Mouse (Mus musculus): ENCODE results near the gene Olfr76. TPM values are rescaled to one million over a fixed set of nuclear protein-coding genes. Genes with fewer than 3 reads are reported as not detected.
"Not testable (repeated sequence)": the region's sequence is repeated elsewhere in the genome, so short reads cannot be mapped to it uniquely, and the experiment has no call there.

Olfr76 gene
- polyA plus RNA-seq, 1 experiment from 2014 or later: not detected

GRCm38 (mm10) chr19:12103234-12103633, 19.8 kb downstream of the Olfr76 start, which contains the start of gene Olfr1427:
Gene Olfr1427, minus strand, starts transcription at chr19:12103334.
- WGBS: 97% methylated on average over 2 of the region's 2 CpGs

DNA sequence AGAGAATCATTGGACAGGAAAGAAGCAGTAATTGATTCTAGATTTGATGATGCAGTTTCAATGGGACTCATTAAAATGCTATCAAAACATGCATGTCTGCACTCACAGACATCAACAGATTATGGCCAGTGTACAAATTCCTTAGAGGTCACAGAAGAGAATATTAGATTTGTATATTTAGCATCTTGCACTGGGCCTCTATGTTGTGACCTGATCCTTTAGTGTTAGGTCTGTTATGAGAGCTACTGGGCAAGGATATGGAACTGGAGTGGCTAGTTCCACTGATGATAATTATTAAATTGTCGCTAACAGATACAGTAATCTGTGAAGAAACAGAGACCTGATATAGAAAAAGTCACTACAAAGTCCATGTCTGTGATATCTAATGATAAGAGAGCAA, 31.1 kb downstream of the Olfr76 start, which contains the start of gene Olfr1426:
Gene Olfr1426, minus strand, starts transcription at position 101 of the 400 bp plus-strand sequence.
- Histone ChIP-seq H3K9me3 (ENCODE audit: control insufficient read depth, low read depth, low read length) (no peaks in the 10 kb centered on the region), H3K4me2 (replicated peaks; ENCODE audit: low read depth, low read length) (no peak within 1 kb of the TSS), H3K27me3 (ENCODE audit: control insufficient read depth, insufficient read depth, low read length) (no peaks in the 10 kb centered on the region), H3K27ac (ENCODE audit: low read length) (no peak within 1 kb of the TSS), H3K4me1 (ENCODE audit: control insufficient read depth, insufficient read depth, low read length) (no peaks in the 10 kb centered on the region), H3K36me3 (ENCODE audit: control insufficient read depth, insufficient read depth, low read length) (no peaks in the 10 kb centered on the region), H3K9ac (replicated peaks; ENCODE audit: low read depth, low read length) (no peak within 1 kb of the TSS), H3K4me3 (ENCODE audit: low read depth, low read length) (no peak within 1 kb of the TSS)
- 74% methylated on average over 1 of the region's 1 CpGs for WGBS
- ATAC-seq (ENCODE audit: insufficient number of reproducible peaks, insufficient read depth, low FRiP score, low read depth): no peak

More at GRCm38 (mm10) chr19:12103234-12103633, 19.8 kb downstream of the Olfr76 start, which contains the start of gene Olfr1427:
- no peaks in the 10 kb centered on the region for H3K36me3 ChIP-seq (ENCODE audit: control insufficient read depth, insufficient read depth, low read length)
- H3K4me1 ChIP-seq (ENCODE audit: control insufficient read depth, insufficient read depth, low read length): no peaks in the 10 kb centered on the region
- H3K27ac ChIP-seq (ENCODE audit: low read length): no peak within 1 kb of the TSS
- no peak within 1 kb of the TSS for H3K4me2 ChIP-seq (replicated peaks; ENCODE audit: low read depth, low read length)
- H3K9me3 ChIP-seq (ENCODE audit: control insufficient read depth, low read depth, low read length): no peaks in the 10 kb centered on the region
- H3K27me3 ChIP-seq (ENCODE audit: control insufficient read depth, insufficient read depth, low read length): no peaks in the 10 kb centered on the region
- H3K9ac ChIP-seq (replicated peaks; ENCODE audit: low read depth, low read length): no peak within 1 kb of the TSS
- no peak within 1 kb of the TSS for H3K4me3 ChIP-seq (ENCODE audit: low read depth, low read length)
- no peak for ATAC-seq (ENCODE audit: insufficient number of reproducible peaks, insufficient read depth, low FRiP score, low read depth)

- not testable (repeated sequence) for H3K9ac ChIP-seq (replicated peaks; ENCODE audit: low read depth, low read length); H3K27me3 ChIP-seq (ENCODE audit: control insufficient read depth, insufficient read depth, low read length); H3K9me3 ChIP-seq (ENCODE audit: control insufficient read depth, low read depth, low read length); ATAC-seq (ENCODE audit: insufficient number of reproducible peaks, insufficient read depth, low FRiP score, low read depth); H3K4me3 ChIP-seq (ENCODE audit: low read depth, low read length); H3K4me2 ChIP-seq (replicated peaks; ENCODE audit: low read depth, low read length); H3K36me3 ChIP-seq (ENCODE audit: control insufficient read depth, insufficient read depth, low read length); H3K27ac ChIP-seq (ENCODE audit: low read length); H3K4me1 ChIP-seq (ENCODE audit: control insufficient read depth, insufficient read depth, low read length)
- 75% methylated on average over 4 of the region's 4 CpGs for WGBS
Measured at GRCm38 (mm10) chr19:12077631-12078030, 45.4 kb downstream of the Olfr76 start, which contains the start of gene Olfr1425. Gene Olfr1425, minus strand, starts transcription at chr19:12077731.

DNA sequence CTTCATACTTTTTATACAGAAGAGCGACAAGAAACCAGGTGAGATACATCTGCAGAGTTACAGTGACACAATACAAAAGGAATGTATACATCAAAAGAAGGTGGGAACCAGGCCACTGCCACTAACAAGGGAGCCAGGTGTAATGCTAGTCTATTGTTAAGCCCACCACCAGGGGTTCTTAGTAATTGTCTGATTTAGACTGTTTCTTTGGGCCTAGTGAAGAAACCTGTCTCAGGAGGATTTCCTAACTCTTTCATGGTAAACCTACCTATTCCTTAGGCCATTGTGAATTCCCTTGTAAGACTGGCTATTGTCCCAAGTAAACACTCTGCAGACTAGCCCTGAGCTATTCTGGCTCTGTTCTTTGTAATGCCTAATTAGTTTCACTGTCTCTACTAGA, 53.5 kb downstream of the Olfr76 start:
- H3K9me3 ChIP-seq (ENCODE audit: control insufficient read depth, low read depth, low read length); H3K4me1 ChIP-seq (ENCODE audit: control insufficient read depth, insufficient read depth, low read length); H3K9ac ChIP-seq (replicated peaks; ENCODE audit: low read depth, low read length); H3K27me3 ChIP-seq (ENCODE audit: control insufficient read depth, insufficient read depth, low read length); H3K4me3 ChIP-seq (ENCODE audit: low read depth, low read length); H3K4me2 ChIP-seq (replicated peaks; ENCODE audit: low read depth, low read length); ATAC-seq (ENCODE audit: insufficient number of reproducible peaks, insufficient read depth, low FRiP score, low read depth); H3K27ac ChIP-seq (ENCODE audit: low read length); H3K36me3 ChIP-seq (ENCODE audit: control insufficient read depth, insufficient read depth, low read length): not testable (repeated sequence)
- 71% methylated on average over 1 of the region's 1 CpGs for WGBS

Other genes with a start within 250 kb of the Olfr76 start
- gene Olfr1419, start 248.1 kb downstream of the Olfr76 start, polyA plus RNA-seq (2014; fragmentation: Nextera tagmentation; extraction: Ambion mirVana): not detected in 2 replicates
- gene Olfr1420, start 236.6 kb downstream of the Olfr76 start, polyA plus RNA-seq (2014; fragmentation: Nextera tagmentation; extraction: Ambion mirVana): 0.27 TPM in 1 of 2 replicates, not detected in the other
- gene Patl1, start 210.8 kb downstream of the Olfr76 start, polyA plus RNA-seq (2014; fragmentation: Nextera tagmentation; extraction: Ambion mirVana): 20.7 and 24.3 TPM in 2 replicates
- gene Osbp, start 157.3 kb downstream of the Olfr76 start, polyA plus RNA-seq (2014; fragmentation: Nextera tagmentation; extraction: Ambion mirVana): 10.9 and 11.2 TPM in 2 replicates
- gene Olfr1423, start 81.9 kb downstream of the Olfr76 start, polyA plus RNA-seq (2014; fragmentation: Nextera tagmentation; extraction: Ambion mirVana): not detected in 2 replicates
- not detected in 2 replicates for gene Olfr1424, start 60.5 kb downstream of the Olfr76 start, polyA plus RNA-seq (2014; fragmentation: Nextera tagmentation; extraction: Ambion mirVana)
- gene Olfr1425, start 45.5 kb downstream of the Olfr76 start, polyA plus RNA-seq (2014; fragmentation: Nextera tagmentation; extraction: Ambion mirVana): not detected in 2 replicates
- not detected in 2 replicates for gene Olfr1426, start 31.2 kb downstream of the Olfr76 start, polyA plus RNA-seq (2014; fragmentation: Nextera tagmentation; extraction: Ambion mirVana)
- not detected in 2 replicates for gene Olfr1427, start 19.9 kb downstream of the Olfr76 start, polyA plus RNA-seq (2014; fragmentation: Nextera tagmentation; extraction: Ambion mirVana)
- gene Olfr1428, start 7.3 kb downstream of the Olfr76 start, polyA plus RNA-seq (2014; fragmentation: Nextera tagmentation; extraction: Ambion mirVana): not detected in 2 replicates
- gene Olfr1555-ps1, start 46.9 kb upstream of the Olfr76 start, polyA plus RNA-seq (2014; fragmentation: Nextera tagmentation; extraction: Ambion mirVana): not detected in 2 replicates
- not detected in 2 replicates for gene Olfr1431, start 77.4 kb upstream of the Olfr76 start, polyA plus RNA-seq (2014; fragmentation: Nextera tagmentation; extraction: Ambion mirVana)
- not detected in 2 replicates for gene Olfr1432, start 109.4 kb upstream of the Olfr76 start, polyA plus RNA-seq (2014; fragmentation: Nextera tagmentation; extraction: Ambion mirVana)
- gene Olfr262, start 118.5 kb upstream of the Olfr76 start, polyA plus RNA-seq (2014; fragmentation: Nextera tagmentation; extraction: Ambion mirVana): not detected in 2 replicates
- gene Olfr235, start 137.8 kb upstream of the Olfr76 start, polyA plus RNA-seq (2014; fragmentation: Nextera tagmentation; extraction: Ambion mirVana): not detected in 2 replicates
- not detected in 2 replicates for gene Olfr1434, start 156.7 kb upstream of the Olfr76 start, polyA plus RNA-seq (2014; fragmentation: Nextera tagmentation; extraction: Ambion mirVana)
- gene Olfr1436, start 175.9 kb upstream of the Olfr76 start, polyA plus RNA-seq (2014; fragmentation: Nextera tagmentation; extraction: Ambion mirVana): not detected in 2 replicates
- gene Olfr1437, start 201.9 kb upstream of the Olfr76 start, polyA plus RNA-seq (2014; fragmentation: Nextera tagmentation; extraction: Ambion mirVana): not detected in 2 replicates
- not detected in 2 replicates for gene Olfr1438-ps1, start 212.7 kb upstream of the Olfr76 start, polyA plus RNA-seq (2014; fragmentation: Nextera tagmentation; extraction: Ambion mirVana)